Mouse (Mus musculus): ENCODE data around the gene Nkx2-5. TPM values are rescaled to one million over a fixed set of nuclear protein-coding genes. Genes with fewer than 3 reads are reported as not detected.

Gene Nkx2-5
- polyA plus RNA-seq, 1 experiment = not detected

- H3K4me1 ChIP-seq (ENCODE audit: control insufficient read depth, insufficient read depth, low read length) = no peaks in the 10 kb centered on the region
- H3K27ac ChIP-seq (ENCODE audit: insufficient read depth, low read depth, low read length) = no peak overlapping the region
- TF ChIP-seq POLR2A (IDR thresholded peaks at IDR 0.05; ENCODE audit: borderline replicate concordance, low read depth, low read length) = no peak
- H3K4me3 ChIP-seq (ENCODE audit: insufficient read depth, low read length) = no peak overlapping the region
These were observed 398 bp downstream of the Nkx2-5 start for GRCm38 (mm10) chr17:26844371-26844851.

GRCm38 (mm10) chr17:26843696-26844236, 1.0 kb downstream of the Nkx2-5 start:
- Histone ChIP-seq H3K27ac (ENCODE audit: insufficient read depth, low read depth, low read length) (no peak overlapping the region), H3K4me1 (ENCODE audit: control insufficient read depth, insufficient read depth, low read length) (no peaks in the 10 kb centered on the region), H3K4me3 (ENCODE audit: insufficient read depth, low read length) (no peak overlapping the region)
- no peak for TF ChIP-seq POLR2A (IDR thresholded peaks at IDR 0.05; ENCODE audit: borderline replicate concordance, low read depth, low read length)
- no peak for TF ChIP-seq CTCF (IDR thresholded peaks at IDR 0.05; ENCODE audit: low read depth, low read length)

GRCm38 (mm10) chr17:26843229-26843567, 1.6 kb downstream of the Nkx2-5 start:
- H3K4me1 ChIP-seq (ENCODE audit: control insufficient read depth, insufficient read depth, low read length) = no peaks in the 10 kb centered on the region
- TF ChIP-seq POLR2A (IDR thresholded peaks at IDR 0.05; ENCODE audit: borderline replicate concordance, low read depth, low read length) (no peak), CTCF (IDR thresholded peaks at IDR 0.05; ENCODE audit: low read depth, low read length) (no peak)
- H3K4me3 ChIP-seq (ENCODE audit: insufficient read depth, low read length) = no peak overlapping the region
- no peak overlapping the region for H3K27ac ChIP-seq (ENCODE audit: insufficient read depth, low read depth, low read length)

- TF ChIP-seq POLR2A (IDR thresholded peaks at IDR 0.05; ENCODE audit: borderline replicate concordance, low read depth, low read length) = no peak
- TF ChIP-seq CTCF (IDR thresholded peaks at IDR 0.05; ENCODE audit: low read depth, low read length) = no peak
- H3K4me3 ChIP-seq (ENCODE audit: insufficient read depth, low read length) = no peak overlapping the region
- H3K27ac ChIP-seq (ENCODE audit: insufficient read depth, low read depth, low read length) = no peak overlapping the region
- no peaks in the 10 kb centered on the region for H3K4me1 ChIP-seq (ENCODE audit: control insufficient read depth, insufficient read depth, low read length)
These were observed 2.2 kb downstream of the Nkx2-5 start for GRCm38 (mm10) chr17:26842431-26843228.

GRCm38 (mm10) chr17:26841981-26842380, 2.8 kb downstream of the Nkx2-5 start:
- H3K4me3 ChIP-seq (ENCODE audit: insufficient read depth, low read length) = no peak overlapping the region
- TF ChIP-seq CTCF (IDR thresholded peaks at IDR 0.05; ENCODE audit: low read depth, low read length) (no peak), POLR2A (IDR thresholded peaks at IDR 0.05; ENCODE audit: borderline replicate concordance, low read depth, low read length) (no peak)
- H3K27ac ChIP-seq (ENCODE audit: insufficient read depth, low read depth, low read length) = no peak overlapping the region

GRCm38 (mm10) chr17:26840922-26841731, 3.7 kb downstream of the Nkx2-5 start:
- no peaks in the 10 kb centered on the region for H3K4me1 ChIP-seq (ENCODE audit: control insufficient read depth, insufficient read depth, low read length)
- TF ChIP-seq CTCF (IDR thresholded peaks at IDR 0.05; ENCODE audit: low read depth, low read length) (no peak), POLR2A (IDR thresholded peaks at IDR 0.05; ENCODE audit: borderline replicate concordance, low read depth, low read length) (no peak)
- no peak overlapping the region for H3K4me3 ChIP-seq (ENCODE audit: insufficient read depth, low read length)
- no peak overlapping the region for H3K27ac ChIP-seq (ENCODE audit: insufficient read depth, low read depth, low read length)

More at GRCm38 (mm10) chr17:26841981-26842380, 2.8 kb downstream of the Nkx2-5 start:
- no peaks in the 10 kb centered on the region for H3K4me1 ChIP-seq (ENCODE audit: control insufficient read depth, insufficient read depth, low read length)

GRCm38 (mm10) chr17:26840439-26840780, 4.4 kb downstream of the Nkx2-5 start:
- no peak overlapping the region for H3K27ac ChIP-seq (ENCODE audit: insufficient read depth, low read depth, low read length)
- TF ChIP-seq POLR2A (IDR thresholded peaks at IDR 0.05; ENCODE audit: borderline replicate concordance, low read depth, low read length) (no peak), CTCF (IDR thresholded peaks at IDR 0.05; ENCODE audit: low read depth, low read length) (no peak)
- no peaks in the 10 kb centered on the region for H3K4me1 ChIP-seq (ENCODE audit: control insufficient read depth, insufficient read depth, low read length)
- H3K4me3 ChIP-seq (ENCODE audit: insufficient read depth, low read length) = no peak overlapping the region

- Histone ChIP-seq H3K4me3 (ENCODE audit: insufficient read depth, low read length) (no peak overlapping the region), H3K4me1 (ENCODE audit: control insufficient read depth, insufficient read depth, low read length) (no peaks in the 10 kb centered on the region), H3K27ac (ENCODE audit: insufficient read depth, low read depth, low read length) (no peak overlapping the region)
- TF ChIP-seq CTCF (IDR thresholded peaks at IDR 0.05; ENCODE audit: low read depth, low read length) = no peak
- no peak for TF ChIP-seq POLR2A (IDR thresholded peaks at IDR 0.05; ENCODE audit: borderline replicate concordance, low read depth, low read length)
These were observed 4.9 kb downstream of the Nkx2-5 start for GRCm38 (mm10) chr17:26839718-26840438.

- TF ChIP-seq POLR2A (IDR thresholded peaks at IDR 0.05; ENCODE audit: borderline replicate concordance, low read depth, low read length) (no peak), CTCF (IDR thresholded peaks at IDR 0.05; ENCODE audit: low read depth, low read length) (no peak)
- Histone ChIP-seq H3K4me1 (ENCODE audit: control insufficient read depth, insufficient read depth, low read length) (no peaks in the 10 kb centered on the region), H3K4me3 (ENCODE audit: insufficient read depth, low read length) (no peak overlapping the region), H3K27ac (ENCODE audit: insufficient read depth, low read depth, low read length) (no peak overlapping the region)
These were observed 5.7 kb downstream of the Nkx2-5 start for GRCm38 (mm10) chr17:26838911-26839717.

All from bone marrow macrophage, adult 2 months (primary cell).